Mouse (Mus musculus) brain, embryonic 14.5 days (tissue): ENCODE data around the gene Crebl2.

Experiments used
- CTCF ChIP-seq: fragments of 200-500 bp; IDR thresholded peaks from 2 replicates; pipeline ENCODE4 v1.5.1; 2012; ENCODE audit warnings: inconsistent platforms, mild to moderate bottlenecking, moderate library complexity, borderline replicate concordance; ENCODE audit not compliant: insufficient read depth, insufficient read length; ENCODE audit errors: extremely low read depth
- POLR2A ChIP-seq: fragments of 200-500 bp; IDR thresholded peaks from 2 replicates; pipeline ENCODE4 v1.6.1; 2012; ENCODE audit warnings: mild to moderate bottlenecking, inconsistent platforms, borderline replicate concordance; ENCODE audit not compliant: poor library complexity, insufficient read depth, insufficient read length, severe bottlenecking; ENCODE audit errors: extremely low read depth

- no peak for TF ChIP-seq POLR2A
- TF ChIP-seq CTCF, result no peak
These were observed 8.2 kb downstream of the Crebl2 start for GRCm38 (mm10) chr6:134838111-134838510.
